Mouse (Mus musculus) bone marrow, adult 2 months (tissue): ENCODE results near the gene Rai1.

Experiments used
- CTCF ChIP-seq: fragments of 200-500 bp; IDR thresholded peaks from 2 replicates; pipeline ENCODE4 v1.5.1; 2011; ENCODE audit warnings: low read length, control low read depth; ENCODE audit not compliant: control insufficient read depth, insufficient read depth
- POLR2A ChIP-seq: fragments of 200-500 bp; IDR thresholded peaks from 2 replicates; pipeline ENCODE4 v1.6.1; 2011; ENCODE audit warnings: low read depth, mild to moderate bottlenecking, control low read depth, low read length, borderline replicate concordance; ENCODE audit not compliant: control insufficient read depth

DNA sequence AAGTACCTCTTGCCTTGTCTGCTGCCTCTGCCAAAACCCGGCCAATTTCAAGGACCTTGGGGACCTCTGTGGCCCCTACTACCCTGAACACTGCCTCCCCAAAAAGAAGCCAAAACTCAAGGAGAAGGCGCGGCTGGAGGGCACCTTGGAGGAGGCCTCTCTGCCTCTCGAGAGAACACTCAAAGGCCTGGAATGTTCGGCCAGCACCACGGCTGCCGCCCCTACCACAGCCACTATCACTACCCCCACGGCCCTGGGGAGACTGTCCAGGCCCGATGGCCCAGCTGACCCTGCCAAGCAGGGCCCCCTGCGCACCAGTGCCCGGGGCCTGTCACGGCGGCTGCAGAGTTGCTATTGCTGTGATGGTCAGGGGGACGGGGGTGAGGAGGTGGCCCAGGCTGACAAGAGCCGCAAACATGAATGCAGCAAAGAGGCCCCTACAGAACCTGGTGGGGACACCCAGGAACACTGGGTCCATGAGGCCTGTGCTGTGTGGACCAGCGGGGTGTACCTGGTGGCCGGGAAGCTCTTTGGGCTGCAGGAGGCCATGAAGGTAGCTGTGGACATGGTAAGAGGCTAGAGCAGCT lies 85.3 kb downstream of the Rai1 start:
- TF ChIP-seq CTCF = no peak
- TF ChIP-seq POLR2A = no peak
